Mouse (Mus musculus) intestine, embryonic 14.5 days (tissue): ENCODE results near the gene Epha7. TPM values are rescaled to one million over a fixed set of nuclear protein-coding genes. Genes with fewer than 3 reads are reported as not detected.

ENCODE experiments used
- ATAC-seq: fragments of 200-750 bp; cut with Nextera tagmentation; replicated peaks from 2 replicates; pipeline ENCODE4 v1.8.0; 2017; ENCODE audit warnings: low read depth, moderate number of reproducible peaks, moderate TSS enrichment, moderate library complexity; ENCODE audit not compliant: low FRiP score, low TSS enrichment
- DNase-seq: peaks from one replicate; pipeline ENCODE4 v3.0.0-alpha.2; 2018; ENCODE audit warnings: low spot score
- H3K27ac ChIP-seq: fragments of 300-500 bp; sonication (generic); 2 replicates; pipeline ENCODE4 v1.5.1; 2014; ENCODE audit warnings: low read depth, mild to moderate bottlenecking, control low read depth
- H3K27me3 ChIP-seq: fragments of 300-500 bp; sonication (generic); replicated peaks from 2 replicates; pipeline ENCODE4 v1.6.1; 2014; ENCODE audit warnings: low read length, control low read depth; ENCODE audit not compliant: control insufficient read depth, insufficient read depth
- H3K36me3 ChIP-seq: fragments of 300-500 bp; sonication (generic); 2 replicates; pipeline ENCODE4 v1.6.1; 2014; ENCODE audit warnings: low read length, control low read depth; ENCODE audit not compliant: control insufficient read depth, insufficient read depth
- H3K4me1 ChIP-seq: fragments of 300-500 bp; sonication (generic); replicated peaks from 2 replicates; pipeline ENCODE4 v1.6.1; 2014; ENCODE audit warnings: low read length, control low read depth, mixed read lengths; ENCODE audit not compliant: control insufficient read depth, insufficient read depth
- H3K4me2 ChIP-seq: fragments of 300-500 bp; sonication (generic); 2 replicates; pipeline ENCODE4 v1.6.1; 2014; ENCODE audit warnings: low read length
- H3K4me3 ChIP-seq: fragments of 300-500 bp; sonication (generic); 2 replicates; pipeline ENCODE4 v1.5.1; 2014; ENCODE audit warnings: low read depth, low read length, control low read depth, mixed read lengths
- H3K9ac ChIP-seq: fragments of 300-500 bp; sonication (generic); 2 replicates; pipeline ENCODE4 v1.6.1; 2014; ENCODE audit warnings: mild to moderate bottlenecking, low read length
- H3K9me3 ChIP-seq: fragments of 300-500 bp; sonication (generic); 2 replicates; pipeline ENCODE4 v1.6.1; 2016; ENCODE audit warnings: low read length, control low read depth; ENCODE audit not compliant: control insufficient read depth
- WGBS: fragments of 180-500 bp; shearing (Covaris S2); extraction: QIAGEN DNeasy Blood & Tissue Kit; methylation state at CpG from one replicate; pipeline ENCODE4 v1.1.7; 2014; 5-methylcytosine and 5-hydroxymethylcytosine counted together
- polyA plus RNA-seq: library from polyadenylated mRNA; unstranded; fragments of >200 nt; fragmentation: Nextera tagmentation; extraction: Ambion mirVana; gene quantifications from 2 replicates; pipeline ENCODE4 v1.2.1, GENCODE M21; 2014

The Epha7 gene
- polyA plus RNA-seq, 1 experiment from 2014 or later = 25.8 TPM

- H3K4me3 ChIP-seq = no peak overlapping the region
- no peaks in the 10 kb centered on the region for H3K27me3 ChIP-seq
- H3K4me1 ChIP-seq = no peaks in the 10 kb centered on the region
Observed at GRCm38 (mm10) chr4:28881271-28882044, 68.5 kb downstream of the Epha7 start.

GRCm38 (mm10) chr4:28889630-28890029 is 76.7 kb downstream of the Epha7 start:
- H3K27ac ChIP-seq = no peak overlapping the region
- 0 out of 2 replicates have a peak, but pooled peaks have one; percentile 32 for ATAC-seq

More at GRCm38 (mm10) chr4:28881271-28882044, 68.5 kb downstream of the Epha7 start:
- H3K9me3 ChIP-seq = no peaks in the 10 kb centered on the region
- no peak overlapping the region for H3K4me2 ChIP-seq
- H3K27ac ChIP-seq = no peak overlapping the region
- no peak for DNase-seq
- H3K9ac ChIP-seq = no peak overlapping the region
- ATAC-seq = no peak
- 75% methylated on average over 5 of the region's 5 CpGs for WGBS
- no peaks in the 10 kb centered on the region for H3K36me3 ChIP-seq

GRCm38 (mm10) chr4:28890102-28890501 is 77.2 kb downstream of the Epha7 start:
- H3K36me3 ChIP-seq = no peaks in the 10 kb centered on the region
- no peak overlapping the region for H3K4me2 ChIP-seq
- ATAC-seq = no peak

More at GRCm38 (mm10) chr4:28889630-28890029, 76.7 kb downstream of the Epha7 start:
- Histone ChIP-seq H3K36me3 (no peaks in the 10 kb centered on the region), H3K9me3 (no peaks in the 10 kb centered on the region), H3K4me1 (no peaks in the 10 kb centered on the region; the same call in 1 of the 2 replicates), H3K27me3 (no peaks in the 10 kb centered on the region), H3K9ac (no peak overlapping the region), H3K4me2 (no peak overlapping the region), H3K4me3 (no peak overlapping the region)
- DNase-seq = no peak
- WGBS = 61% methylated on average over 5 of the region's 5 CpGs

GRCm38 (mm10) chr4:28895480-28895879 is 82.5 kb downstream of the Epha7 start:
- H3K36me3 ChIP-seq = no peaks in the 10 kb centered on the region
- no peak overlapping the region for H3K27ac ChIP-seq
- H3K9ac ChIP-seq = no peak overlapping the region
- no peaks in the 10 kb centered on the region for H3K9me3 ChIP-seq
- no peak overlapping the region for H3K4me3 ChIP-seq
- no peak for ATAC-seq
- H3K4me1 ChIP-seq = no peaks in the 10 kb centered on the region
- DNase-seq = no peak
- H3K27me3 ChIP-seq = no peaks in the 10 kb centered on the region
- WGBS = 91% methylated on average over 7 of the region's 7 CpGs
- no peak overlapping the region for H3K4me2 ChIP-seq

More at GRCm38 (mm10) chr4:28890102-28890501, 77.2 kb downstream of the Epha7 start:
- DNase-seq = no peak
- H3K4me1 ChIP-seq = no peaks in the 10 kb centered on the region; the same call in 1 of the 2 replicates
- 19% methylated on average over 3 of the region's 3 CpGs for WGBS
- H3K9me3 ChIP-seq = no peaks in the 10 kb centered on the region
- H3K27ac ChIP-seq = no peak overlapping the region
- H3K4me3 ChIP-seq = no peak overlapping the region
- H3K9ac ChIP-seq = no peak overlapping the region
- no peaks in the 10 kb centered on the region for H3K27me3 ChIP-seq

- Histone ChIP-seq H3K4me2 (no peak overlapping the region), H3K9ac (no peak overlapping the region), H3K27me3 (no peaks in the 10 kb centered on the region), H3K4me3 (no peak overlapping the region), H3K4me1 (no peaks in the 10 kb centered on the region), H3K36me3 (no peaks in the 10 kb centered on the region), H3K9me3 (no peaks in the 10 kb centered on the region), H3K27ac (no peak overlapping the region)
- ATAC-seq (no peak), DNase-seq (no peak)
- 94% methylated on average over 4 of the region's 4 CpGs for WGBS
Observed at GRCm38 (mm10) chr4:28899373-28899772, 86.4 kb downstream of the Epha7 start.

GRCm38 (mm10) chr4:28899783-28900182 is 86.9 kb downstream of the Epha7 start:
- Histone ChIP-seq H3K4me1 (no peaks in the 10 kb centered on the region), H3K9me3 (no peaks in the 10 kb centered on the region), H3K4me3 (no peak overlapping the region), H3K27me3 (no peaks in the 10 kb centered on the region), H3K27ac (no peak overlapping the region), H3K4me2 (no peak overlapping the region), H3K9ac (no peak overlapping the region), H3K36me3 (no peaks in the 10 kb centered on the region)
- no peak for DNase-seq
- WGBS = 91% methylated on average over 11 of the region's 11 CpGs
- no peak for ATAC-seq

- Histone ChIP-seq H3K27me3 (no peaks in the 10 kb centered on the region), H3K4me2 (no peak overlapping the region), H3K36me3 (no peaks in the 10 kb centered on the region), H3K9ac (no peak overlapping the region), H3K4me3 (no peak overlapping the region), H3K27ac (no peak overlapping the region), H3K4me1 (no peaks in the 10 kb centered on the region), H3K9me3 (no peaks in the 10 kb centered on the region)
- WGBS = 97% methylated on average over 5 of the region's 5 CpGs
- DNase-seq = no peak
- no peak for ATAC-seq
Observed at GRCm38 (mm10) chr4:28901496-28901895, 88.6 kb downstream of the Epha7 start.

- no peaks in the 10 kb centered on the region for H3K27me3 ChIP-seq
- H3K4me2 ChIP-seq = no peak overlapping the region
- DNase-seq = no peak
- no peaks in the 10 kb centered on the region for H3K4me1 ChIP-seq
- H3K9me3 ChIP-seq = no peaks in the 10 kb centered on the region
- H3K36me3 ChIP-seq = no peaks in the 10 kb centered on the region
- 92% methylated on average over 4 of the region's 4 CpGs for WGBS
- H3K27ac ChIP-seq = no peak overlapping the region
- no peak overlapping the region for H3K4me3 ChIP-seq
- ATAC-seq = no peak
- H3K9ac ChIP-seq = no peak overlapping the region
Observed at GRCm38 (mm10) chr4:28902004-28902704, 89.2 kb downstream of the Epha7 start.
